Mouse (Mus musculus) megakaryocyte, embryonic 14.5 days (primary cell): Measurements from ENCODE around the gene Rasa1.

ENCODE experiments used
- FLI1 ChIP-seq: IDR thresholded peaks from 2 replicates; pipeline ENCODE4 v1.6.1; 2012; ENCODE audit warnings: low read length, inconsistent platforms, mixed read lengths
- GATA1 ChIP-seq: IDR thresholded peaks from 3 replicates; pipeline ENCODE4 v1.6.1; 2012; ENCODE audit warnings: mixed read lengths, low read length, inconsistent platforms, borderline replicate concordance

GRCm38 (mm10) chr13:85278951-85279350 is 10.0 kb downstream of the Rasa1 start:
- TF ChIP-seq GATA1 (no peak), FLI1 (no peak)
